Mouse (Mus musculus) thymus, adult 2 months (tissue): ENCODE results near the gene Poglut1.

Source experiments
- CTCF ChIP-seq: fragments of 200-500 bp; IDR thresholded peaks from 2 replicates; pipeline ENCODE4 v1.5.1; 2012; ENCODE audit warnings: mild to moderate bottlenecking, control low read depth, low read length, moderate library complexity, borderline replicate concordance; ENCODE audit not compliant: control insufficient read depth, poor library complexity, insufficient read depth; ENCODE audit errors: extremely low read depth
- POLR2A ChIP-seq: fragments of 200-500 bp; IDR thresholded peaks from 2 replicates; pipeline ENCODE4 v1.6.1; 2012; ENCODE audit warnings: mild to moderate bottlenecking, low read length, control low read depth, moderate library complexity; ENCODE audit not compliant: control insufficient read depth, poor library complexity, insufficient read depth; ENCODE audit errors: extremely low read depth

- no peak for TF ChIP-seq CTCF
- no peak for TF ChIP-seq POLR2A
These were observed 56.2 kb downstream of the Poglut1 start for GRCm38 (mm10) chr16:38493890-38494289.
